Mouse (Mus musculus): ENCODE measurements around the gene Ndufs8.

Gene Ndufs8

GRCm38 (mm10) chr19:3930262-3931057 is 17.9 kb upstream of the Ndufs8 start:
- no peak for DNase-seq (ENCODE audit: low spot score)

DNA sequence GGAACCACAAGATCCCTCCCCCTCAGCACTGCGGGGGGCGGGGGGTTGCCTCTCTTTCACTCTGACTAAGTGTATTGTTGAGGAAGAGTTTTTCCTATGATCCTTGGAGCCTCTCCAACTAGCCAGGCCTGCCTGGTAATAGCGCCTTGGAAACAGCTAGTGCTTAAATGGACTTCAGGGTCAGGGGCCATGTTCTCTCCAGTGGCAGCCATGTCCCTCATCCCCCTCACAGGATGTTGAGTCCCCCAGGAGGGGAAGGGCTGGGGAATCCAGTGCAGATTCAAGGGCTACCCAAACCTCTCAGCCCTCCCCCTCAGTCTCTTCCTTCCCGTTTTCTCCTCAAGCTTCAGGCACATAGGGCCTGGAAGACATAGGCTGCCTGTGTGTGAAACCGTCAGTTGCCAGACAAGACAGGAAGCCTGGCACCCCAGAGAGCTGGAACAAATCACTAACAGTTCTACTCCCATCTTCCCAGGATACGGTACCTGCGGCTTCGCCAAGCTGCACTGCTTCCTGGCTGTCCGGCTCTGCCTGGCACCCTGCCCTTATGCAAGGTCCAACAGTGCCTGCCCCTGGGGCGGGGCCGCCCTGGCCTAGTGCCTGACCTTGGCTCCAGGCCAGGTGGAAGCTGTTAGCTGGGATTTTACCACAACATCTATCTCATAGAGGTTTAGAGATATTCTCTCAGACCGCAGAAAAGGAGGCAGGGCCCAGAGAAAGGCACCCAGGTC is 16.8 kb upstream of the Ndufs8 start, which contains the start of gene Aldh3b1:
Gene Aldh3b1, minus strand, starts transcription at position 598 of the 731 bp plus-strand sequence.
- peak; percentile 84 for DNase-seq (ENCODE audit: low spot score)

- DNase-seq (ENCODE audit: low spot score): no peak
Observed at GRCm38 (mm10) chr19:3928779-3929178, 16.2 kb upstream of the Ndufs8 start.

DNA sequence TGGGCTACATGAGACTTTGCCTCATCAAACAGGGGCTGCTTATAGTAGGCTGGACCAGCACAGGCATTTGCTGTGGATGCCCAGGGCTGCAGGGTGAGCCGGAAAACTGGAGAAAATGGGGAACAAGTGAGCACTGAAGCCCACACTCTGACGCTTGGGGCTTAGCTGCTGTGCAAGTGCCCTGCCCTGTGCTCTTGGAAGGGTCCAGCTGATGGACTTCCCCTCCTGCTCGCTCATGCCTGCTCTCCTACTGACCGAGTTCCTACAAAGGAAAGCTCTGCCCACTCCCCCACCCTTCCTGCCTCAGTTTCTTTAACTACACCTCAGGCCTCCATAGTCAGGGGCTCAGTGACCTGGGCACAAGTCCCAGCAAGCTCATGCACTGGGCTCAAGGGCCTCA is 15.4 kb upstream of the Ndufs8 start:
- DNase-seq (ENCODE audit: low spot score): no peak

- DNase-seq (ENCODE audit: low spot score): no peak
Observed at GRCm38 (mm10) chr19:3926685-3927084, 14.1 kb upstream of the Ndufs8 start.

DNA sequence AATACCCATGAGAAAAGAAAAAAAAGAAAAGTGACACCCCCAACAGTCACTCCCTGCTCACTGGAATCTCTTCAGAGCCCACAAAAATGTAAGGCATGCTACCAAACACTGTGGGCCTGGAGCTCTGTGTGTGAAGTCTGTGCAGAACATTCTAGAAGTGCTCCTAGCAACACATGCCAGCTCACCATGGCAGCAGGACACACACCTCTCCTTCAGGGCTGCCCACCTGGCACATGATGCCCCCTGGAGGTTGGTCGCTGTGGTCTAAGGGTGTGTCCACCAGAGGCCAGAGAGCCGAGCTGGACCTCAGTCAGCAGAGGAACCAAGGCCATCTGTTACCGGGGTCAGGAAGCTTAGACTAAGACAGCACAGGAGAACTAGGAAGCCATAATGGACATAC is 13.7 kb upstream of the Ndufs8 start:
- no peak for DNase-seq (ENCODE audit: low spot score)

GRCm38 (mm10) chr19:3925859-3926258 is 13.3 kb upstream of the Ndufs8 start:
- no peak for DNase-seq (ENCODE audit: low spot score)

DNA sequence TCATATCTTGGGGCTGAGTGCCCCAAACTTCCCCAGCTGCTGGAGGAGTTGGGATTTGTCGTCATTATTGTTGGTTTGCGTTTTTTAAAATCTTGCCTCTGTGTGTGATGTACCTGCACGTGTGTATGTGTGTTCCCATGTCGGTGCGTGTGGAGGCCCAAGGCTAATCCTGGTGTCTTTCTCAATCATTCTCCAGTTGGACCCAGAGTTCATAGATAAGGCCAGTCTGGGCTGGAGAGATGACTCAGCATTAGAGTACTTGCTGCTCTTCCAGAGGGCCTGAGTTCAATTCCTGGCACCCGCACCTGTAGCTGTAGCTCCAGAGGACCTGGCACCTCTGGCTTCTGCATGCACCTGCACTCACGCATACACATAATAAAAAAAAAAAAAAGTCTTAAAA is 12.3 kb upstream of the Ndufs8 start:
- DNase-seq (ENCODE audit: low spot score): no peak

- no peak for DNase-seq (ENCODE audit: low spot score)
Observed at GRCm38 (mm10) chr19:3924190-3924589, 11.6 kb upstream of the Ndufs8 start.

- DNase-seq (ENCODE audit: low spot score): no peak
Observed at GRCm38 (mm10) chr19:3923586-3923985, 11.0 kb upstream of the Ndufs8 start.

DNA sequence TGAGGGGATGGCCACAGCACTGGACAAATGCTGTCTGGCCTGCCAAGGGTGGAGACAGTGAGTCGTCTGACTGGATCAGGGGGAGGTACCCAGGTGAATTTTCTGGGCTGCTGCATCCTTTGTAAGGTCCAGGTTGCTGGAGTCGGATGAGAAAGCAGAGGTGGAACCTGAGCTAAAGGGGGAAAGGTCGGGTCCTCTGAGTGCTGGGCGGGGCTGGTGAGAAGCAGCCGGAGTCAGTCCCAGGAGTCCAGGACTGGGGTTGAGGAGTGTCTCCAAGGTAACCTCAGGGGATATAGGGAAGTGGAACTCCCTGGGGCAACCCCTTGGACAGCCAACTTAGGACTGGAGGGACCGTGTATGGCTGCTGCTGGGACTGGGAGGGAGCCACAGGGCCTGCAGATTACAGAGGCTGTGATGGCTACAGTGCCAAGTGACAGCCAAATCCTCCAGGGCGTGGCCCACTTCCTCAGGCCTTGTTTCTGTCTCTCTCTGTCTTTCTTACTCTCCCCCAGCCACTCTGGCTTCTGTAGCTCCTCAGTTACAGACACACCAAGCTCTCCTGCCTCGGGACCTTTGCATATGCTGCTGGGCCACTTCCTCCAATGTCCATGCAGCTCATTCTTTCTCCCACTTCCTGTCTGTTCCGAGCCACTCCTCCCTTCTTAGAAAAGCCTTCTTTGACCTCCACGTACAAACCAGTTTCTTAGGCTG is 10.2 kb upstream of the Ndufs8 start:
- no peak for DNase-seq (ENCODE audit: low spot score)

DNA sequence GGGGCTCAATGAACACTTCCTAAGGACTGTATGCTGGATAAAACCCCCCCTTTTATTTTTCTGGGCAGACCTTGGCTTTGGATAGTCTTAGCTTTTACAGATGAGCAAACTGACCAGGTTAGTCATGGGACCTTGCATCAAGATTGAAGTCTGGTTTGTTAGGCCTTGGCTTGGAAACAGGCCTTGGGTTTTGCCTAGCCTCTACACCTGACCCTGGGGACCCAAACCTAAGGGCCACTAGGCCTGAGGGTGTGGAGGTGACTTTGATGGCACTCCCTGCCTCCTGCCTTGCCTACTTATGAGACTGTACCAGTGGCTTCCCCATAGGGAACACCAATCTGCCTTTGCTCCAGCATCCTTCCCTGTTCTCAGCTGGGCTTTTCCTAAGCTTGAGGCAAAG is 7.4 kb upstream of the Ndufs8 start:
- no peak for DNase-seq (ENCODE audit: low spot score)

GRCm38 (mm10) chr19:3916727-3917126 is 4.2 kb upstream of the Ndufs8 start:
- DNase-seq (ENCODE audit: low spot score): no peak

GRCm38 (mm10) chr19:3914535-3914934 is 2.0 kb upstream of the Ndufs8 start:
- DNase-seq (ENCODE audit: low spot score): no peak

GRCm38 (mm10) chr19:3913692-3914091 is 1.1 kb upstream of the Ndufs8 start:
- no peak for DNase-seq (ENCODE audit: low spot score)

DNA sequence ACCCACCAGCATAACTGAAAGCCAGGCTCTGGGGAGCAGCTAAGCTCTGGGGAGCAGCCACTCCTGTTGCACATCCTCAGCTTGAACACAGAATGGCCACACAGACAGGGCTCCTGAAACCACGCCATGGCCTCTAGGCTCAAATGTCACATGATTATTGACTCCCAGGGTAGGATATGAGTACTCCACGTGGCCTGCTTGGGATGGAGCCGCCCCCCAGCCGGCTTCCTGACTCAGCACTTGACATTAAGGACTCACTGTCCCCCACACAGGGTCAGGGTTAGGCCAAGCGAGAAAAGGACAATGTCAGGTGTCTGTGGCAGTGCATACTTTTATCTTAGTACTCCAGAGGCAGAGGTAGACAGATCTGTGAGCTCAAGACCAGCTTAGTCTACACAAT is 2.4 kb downstream of the Ndufs8 start:
- no peak for DNase-seq (ENCODE audit: low spot score)

DNA sequence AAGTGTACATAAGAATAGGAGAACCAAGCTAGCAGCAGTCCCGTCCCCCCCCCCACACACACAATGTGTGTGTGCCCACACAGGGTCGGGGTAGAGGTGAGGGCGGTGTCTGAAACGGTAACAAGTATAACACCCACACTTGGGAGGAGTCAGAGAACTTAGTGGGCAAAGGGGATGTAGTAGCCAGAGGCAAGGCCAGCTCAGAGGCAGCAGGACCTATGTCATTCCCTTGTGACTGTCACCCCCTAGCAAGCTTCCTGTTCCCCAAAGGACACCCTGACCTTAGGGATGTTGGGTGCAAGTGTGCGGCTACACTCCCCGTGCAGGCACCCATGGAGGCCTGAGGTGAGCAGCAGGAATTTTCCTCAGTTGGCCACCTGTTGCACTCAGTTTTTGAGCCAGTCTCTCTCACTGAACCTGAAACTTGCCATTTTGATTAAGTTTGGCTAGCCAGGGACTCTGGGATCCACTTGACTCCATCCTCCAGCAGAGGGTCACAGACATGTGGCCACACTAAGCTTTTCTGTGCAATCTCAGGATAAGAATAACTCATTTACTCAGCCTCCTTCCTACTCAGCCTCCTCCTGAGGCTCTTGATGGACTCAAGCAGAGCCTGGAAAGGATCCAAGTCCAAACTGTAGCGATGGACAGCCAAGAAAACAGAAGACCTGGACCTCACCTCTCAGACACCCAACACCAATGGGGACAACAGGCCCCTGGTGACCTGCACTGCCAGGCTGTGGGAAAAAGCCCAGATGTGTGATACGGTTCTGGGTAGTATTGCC is 4.5 kb downstream of the Ndufs8 start:
- DNase-seq (ENCODE audit: low spot score): no peak

GRCm38 (mm10) chr19:3906795-3907786 is 5.5 kb downstream of the Ndufs8 start, which contains the start of gene Tcirg1:
Gene Tcirg1 (minus strand): TSS chr19:3907133.
- DNase-seq (ENCODE audit: low spot score): peak; percentile 84

DNA sequence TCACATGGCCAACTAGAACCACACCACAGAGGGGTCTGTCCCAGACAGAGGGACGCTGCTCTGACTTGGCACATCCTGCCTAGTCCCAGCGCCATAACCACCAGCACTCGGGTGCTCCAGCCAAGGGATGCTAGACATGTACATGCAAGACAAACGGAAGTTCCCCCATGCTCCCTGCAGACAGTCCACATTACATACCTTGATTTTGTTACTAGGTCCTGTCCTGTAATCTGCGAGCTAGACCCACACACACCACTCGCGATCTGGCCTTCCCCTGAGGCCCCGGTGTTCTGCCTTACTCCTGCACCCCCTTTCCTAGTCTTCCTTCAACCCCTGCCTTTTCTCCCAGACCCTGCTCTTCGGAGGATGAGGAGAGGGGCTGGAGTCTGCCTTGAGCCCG is 6.2 kb downstream of the Ndufs8 start:
- DNase-seq (ENCODE audit: low spot score): no peak

- peak; percentile 38 for DNase-seq (ENCODE audit: low spot score)
Observed at GRCm38 (mm10) chr19:3905261-3905969, 7.2 kb downstream of the Ndufs8 start.

All from urinary bladder, postnatal 14 days (tissue).